Mouse (Mus musculus) cerebellum, adult 11-12 months (tissue): Measurements from ENCODE around the gene Ndst2.
A peak's percentile ranks its signal among the peaks of the same experiment; 100 is the strongest.

Source experiments
- DNase-seq: peaks from one replicate; pipeline ENCODE4 v3.0.0; 2022

The Ndst2 gene

DNA sequence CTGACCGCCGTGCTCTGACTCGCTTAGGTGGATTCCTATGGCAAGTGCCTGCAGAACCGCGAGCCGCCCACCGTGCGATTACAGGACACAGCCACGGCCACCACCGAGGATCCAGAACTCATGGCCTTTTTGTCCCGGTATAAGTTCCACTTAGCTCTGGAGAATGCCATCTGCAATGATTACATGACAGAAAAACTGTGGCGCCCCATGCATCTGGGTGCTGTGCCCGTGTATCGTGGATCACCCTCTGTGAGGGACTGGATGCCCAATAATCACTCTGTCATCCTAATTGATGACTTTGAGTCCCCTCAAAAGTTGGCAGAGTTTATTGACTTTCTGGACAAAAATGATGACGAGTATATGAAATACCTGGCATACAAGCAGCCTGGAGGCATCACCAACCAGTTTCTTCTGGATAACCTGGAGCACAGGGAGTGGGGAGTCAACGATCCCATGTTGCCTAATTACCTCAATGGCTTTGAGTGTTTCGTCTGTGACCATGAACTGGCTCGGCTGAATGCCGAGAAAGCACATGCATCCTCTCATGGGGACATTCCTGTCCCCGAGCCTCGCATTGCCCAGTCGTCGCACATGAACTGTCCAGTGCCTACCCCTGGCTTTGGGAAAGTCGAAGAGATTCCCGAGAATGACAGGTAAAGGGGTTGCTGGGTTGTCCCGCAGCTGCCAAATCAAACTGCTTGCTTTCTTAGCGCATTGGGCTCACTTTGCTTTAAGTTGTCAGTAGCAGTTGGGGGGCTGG is 38.4 kb downstream of the Ndst2 start:
- peak; percentile 69 for DNase-seq

DNA sequence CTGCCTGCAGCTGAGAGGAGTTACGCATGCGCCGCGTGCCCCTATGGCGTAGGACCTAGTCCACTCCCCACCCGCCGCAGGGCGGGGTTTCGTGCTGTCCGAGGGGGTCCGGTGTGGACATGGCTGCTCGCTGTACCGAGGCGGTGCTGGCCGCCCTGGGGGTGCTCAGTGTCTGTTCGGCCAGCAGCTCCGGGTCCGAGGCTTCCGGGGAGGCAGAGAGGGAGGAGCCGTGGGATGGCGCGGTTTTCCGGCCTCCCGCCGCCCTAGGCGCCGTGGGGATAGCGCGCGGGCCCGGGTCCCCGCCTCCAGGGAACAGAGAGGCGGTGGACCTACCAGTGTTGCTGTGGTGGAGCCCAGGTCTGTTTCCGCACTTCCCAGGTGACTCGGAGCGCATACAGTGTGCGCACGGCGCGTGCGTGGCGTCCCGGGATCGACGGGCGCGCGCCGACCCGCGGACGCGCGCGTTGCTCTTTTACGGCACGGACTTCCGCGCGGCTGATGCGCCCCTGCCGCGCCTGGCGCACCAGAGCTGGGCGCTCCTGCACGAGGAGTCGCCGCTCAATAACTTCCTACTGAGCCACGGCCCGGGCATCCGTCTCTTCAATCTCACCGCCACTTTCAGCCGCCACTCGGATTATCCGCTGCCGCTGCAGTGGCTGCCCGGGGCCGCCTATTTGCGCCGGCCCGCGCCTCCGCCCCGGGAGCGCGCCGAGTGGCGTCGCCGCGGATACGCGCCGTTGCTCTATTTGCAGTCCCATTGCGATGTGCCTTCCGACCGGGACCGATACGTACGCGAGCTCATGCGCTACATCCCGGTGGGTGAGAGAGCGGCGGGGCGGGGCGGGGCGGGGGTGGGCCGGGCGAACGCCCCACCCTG is 39.2 kb downstream of the Ndst2 start, which contains the start of gene Fut11:
Gene Fut11 (plus strand): TSS at position 85 of the 877 bp plus-strand sequence.
- DNase-seq, result peak; percentile 93

DNA sequence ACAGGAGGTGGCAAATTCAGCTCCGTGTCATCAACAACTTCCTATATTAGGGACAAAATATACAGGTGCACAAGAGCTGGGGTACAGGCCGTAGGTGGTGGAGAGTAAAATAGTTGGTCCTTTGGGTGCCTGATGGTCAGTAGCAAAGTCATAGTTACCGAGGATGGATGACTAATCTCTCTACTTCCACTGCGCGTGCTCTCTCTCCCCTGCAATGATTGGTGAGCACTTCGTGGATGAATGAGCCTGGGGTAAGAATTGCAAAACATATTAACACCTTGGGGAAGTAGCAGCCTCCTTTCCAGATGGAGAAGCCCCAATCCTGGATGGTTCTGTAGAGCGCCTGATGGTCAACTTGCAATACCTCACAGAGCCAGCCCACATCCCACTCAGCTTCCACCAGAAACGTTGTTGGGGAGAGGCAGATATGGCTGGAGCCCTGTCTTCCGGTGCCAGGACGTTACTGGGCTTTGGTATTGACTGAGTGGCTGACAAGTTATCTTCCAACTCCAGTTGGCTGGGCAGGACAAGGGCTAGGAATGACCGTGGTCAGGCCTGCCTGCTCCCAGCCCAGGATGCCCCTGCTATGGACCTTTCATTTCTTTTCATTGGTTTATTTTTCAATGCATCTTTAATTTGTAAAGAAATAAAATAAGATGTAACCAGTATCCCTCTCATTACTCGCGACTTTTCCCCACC is 40.0 kb downstream of the Ndst2 start:
- no peak for DNase-seq

GRCm38 (mm10) chr14:20693589-20694101 is 40.7 kb downstream of the Ndst2 start:
- DNase-seq, result peak; percentile 45

- no peak for DNase-seq
Measured at GRCm38 (mm10) chr14:20691772-20692171, 42.6 kb downstream of the Ndst2 start.

DNA sequence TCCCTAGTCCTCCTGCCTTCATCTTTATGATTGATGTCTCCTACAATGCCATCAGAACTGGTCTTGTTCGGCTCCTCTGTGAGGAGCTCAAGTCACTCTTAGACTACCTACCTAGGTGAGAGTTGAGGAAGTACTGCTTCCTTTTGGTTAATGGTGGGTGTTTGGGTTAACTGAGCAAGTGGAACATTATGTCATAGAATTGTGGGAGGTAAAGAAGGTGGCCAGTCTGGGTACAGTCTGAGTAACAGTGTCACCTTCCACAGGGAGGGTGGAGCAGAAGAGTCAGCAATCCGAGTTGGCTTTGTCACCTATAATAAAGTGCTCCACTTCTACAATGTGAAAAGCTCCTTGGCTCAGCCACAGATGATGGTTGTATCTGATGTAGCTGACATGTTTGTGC is 45.4 kb downstream of the Ndst2 start:
- DNase-seq, result no peak

- DNase-seq, result no peak
Measured at GRCm38 (mm10) chr14:20686576-20686975, 47.8 kb downstream of the Ndst2 start.

GRCm38 (mm10) chr14:20682498-20682897 is 51.9 kb downstream of the Ndst2 start:
- DNase-seq, result no peak

DNA sequence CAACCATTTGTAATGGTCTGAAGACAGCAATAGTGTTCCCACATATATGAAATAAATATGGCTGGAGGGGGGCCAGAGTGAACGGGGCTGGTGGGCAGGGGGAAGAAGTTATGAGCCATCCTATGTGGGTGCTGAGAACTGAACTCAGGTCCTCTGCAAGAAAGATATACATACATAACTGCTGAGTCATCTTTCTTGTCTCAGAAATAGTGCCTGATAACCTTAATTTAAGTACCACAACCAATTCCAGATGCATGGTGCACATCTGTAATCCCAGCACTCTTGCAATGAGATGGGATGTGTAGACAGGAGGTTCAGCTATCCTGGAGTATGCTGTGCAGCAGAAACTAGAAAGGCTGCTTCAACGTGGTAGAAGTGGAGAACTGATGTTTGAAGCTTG is 52.6 kb downstream of the Ndst2 start:
- DNase-seq, result no peak

DNA sequence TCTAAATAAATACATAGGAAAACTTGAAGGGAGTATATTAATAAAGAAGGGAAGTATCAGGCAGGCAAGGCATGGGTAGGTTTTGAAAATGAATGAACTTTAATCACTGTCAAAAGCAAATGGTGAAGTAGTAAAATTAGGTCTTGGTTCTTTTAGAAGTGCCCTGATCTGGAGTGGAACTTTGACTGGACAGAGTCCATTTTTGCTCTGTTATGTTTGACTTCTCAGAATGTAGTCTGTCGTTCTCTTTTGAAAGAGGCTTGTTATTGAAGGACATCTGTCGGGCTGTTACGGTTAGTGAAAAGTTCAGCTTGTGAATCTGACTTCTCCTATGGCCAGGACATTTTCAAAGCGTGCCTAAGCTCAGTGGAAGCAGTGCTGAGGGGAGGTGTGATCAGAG is 56.5 kb downstream of the Ndst2 start:
- no peak for DNase-seq

DNA sequence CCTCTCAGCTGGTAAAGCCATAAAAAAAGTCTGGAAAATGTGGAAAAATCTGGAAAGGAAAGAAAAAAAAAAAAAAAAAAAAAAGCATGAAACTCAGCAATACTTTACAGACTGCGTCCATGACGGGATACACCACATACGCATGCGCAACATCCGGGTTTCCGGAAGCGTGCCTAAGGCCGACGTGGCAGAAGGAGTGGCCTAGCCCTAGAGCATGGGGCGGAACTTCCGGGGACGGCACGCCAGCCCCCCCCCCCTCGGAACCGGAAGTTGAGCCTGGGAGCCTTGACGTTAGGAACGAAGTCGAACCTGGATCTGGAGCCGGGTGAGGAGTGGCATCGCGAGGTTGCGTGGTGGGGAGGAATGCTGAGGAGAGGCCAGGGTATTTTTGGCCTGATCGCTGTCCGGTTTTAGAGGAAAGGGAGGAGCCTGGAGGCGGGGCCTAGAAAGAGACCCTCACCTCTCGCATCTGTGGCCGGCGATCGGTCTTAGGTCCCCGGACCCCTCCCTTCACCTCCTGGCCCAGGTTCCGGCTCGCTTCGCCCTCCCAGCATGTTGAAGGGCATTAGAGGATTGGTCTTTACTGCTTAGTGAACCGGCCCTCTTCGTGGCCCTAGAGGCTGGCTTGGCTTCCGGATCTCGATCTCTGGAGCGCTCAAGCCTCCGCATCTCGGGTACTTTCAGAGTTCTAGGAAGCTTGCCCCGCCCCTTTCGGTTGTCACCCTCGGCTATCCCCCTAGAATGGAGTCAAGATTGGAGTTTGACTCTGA is 60.1 kb downstream of the Ndst2 start, which contains the start of gene Sec24c:
Gene Sec24c (plus strand): TSS at position 245 of the 770 bp plus-strand sequence.
- DNase-seq, result peak; percentile 97

GRCm38 (mm10) chr14:20673735-20674063 is 60.7 kb downstream of the Ndst2 start:
- DNase-seq, result no peak
